Mouse (Mus musculus): ENCODE measurements around the gene Emp1.

GRCm38 (mm10) chr6:135373357-135373756 is 11.0 kb downstream of the Emp1 start:
- TF ChIP-seq USF1 (IDR thresholded peaks at IDR 0.05; ENCODE audit: low read depth) (no peak), E2F4 (IDR thresholded peaks at IDR 0.05; ENCODE audit: insufficient read depth) (no peak), POLR2A (IDR thresholded peaks at IDR 0.05; ENCODE audit: insufficient read length, low read depth) (no peak), POLR2AphosphoS2 (IDR thresholded peaks at IDR 0.05; ENCODE audit: insufficient read length, low read depth) (no peak), MAX (IDR thresholded peaks at IDR 0.05; ENCODE audit: low read depth) (no peak), TCF12 (IDR thresholded peaks at IDR 0.05; ENCODE audit: insufficient read depth, poor library complexity, severe bottlenecking) (no peak), CEBPB (IDR thresholded peaks at IDR 0.05; ENCODE audit: insufficient read depth, poor library complexity, severe bottlenecking) (no peak), REST (IDR thresholded peaks at IDR 0.05; ENCODE audit: insufficient read depth, insufficient read length) (no peak), MYOD1 (IDR thresholded peaks at IDR 0.05; ENCODE audit: control insufficient read depth in 1 of 3, insufficient read length in 2 of 3, low read depth in 2 of 3) (no peak), TCF3 (IDR thresholded peaks at IDR 0.05; ENCODE audit: insufficient read length, low read depth) (no peak)
